Mouse (Mus musculus) layer of hippocampus, postnatal 25 days (tissue): ENCODE results near the gene Aqp11. TPM values are rescaled to one million over a fixed set of nuclear protein-coding genes. Genes with fewer than 3 reads are reported as not detected.
A peak's percentile ranks its signal among the peaks of the same experiment; 100 is the strongest.

Source experiments
- DNase-seq, 2 experiments: peaks; one replicate each; pipeline ENCODE4 v3.0.0; 2022; ENCODE audit warnings: mixed read lengths in 2 of 2, low spot score in 1 of 2; ENCODE audit errors: extremely low spot score in 1 of 2
- total RNA-seq, 2 experiments: library from RNA; stranded (reverse); gene quantifications; 2 replicates each; pipeline ENCODE4 v1.2.3; 2021

The Aqp11 gene
- total RNA-seq = 10 to 100 TPM; 39.7 to 43.8 TPM

DNA sequence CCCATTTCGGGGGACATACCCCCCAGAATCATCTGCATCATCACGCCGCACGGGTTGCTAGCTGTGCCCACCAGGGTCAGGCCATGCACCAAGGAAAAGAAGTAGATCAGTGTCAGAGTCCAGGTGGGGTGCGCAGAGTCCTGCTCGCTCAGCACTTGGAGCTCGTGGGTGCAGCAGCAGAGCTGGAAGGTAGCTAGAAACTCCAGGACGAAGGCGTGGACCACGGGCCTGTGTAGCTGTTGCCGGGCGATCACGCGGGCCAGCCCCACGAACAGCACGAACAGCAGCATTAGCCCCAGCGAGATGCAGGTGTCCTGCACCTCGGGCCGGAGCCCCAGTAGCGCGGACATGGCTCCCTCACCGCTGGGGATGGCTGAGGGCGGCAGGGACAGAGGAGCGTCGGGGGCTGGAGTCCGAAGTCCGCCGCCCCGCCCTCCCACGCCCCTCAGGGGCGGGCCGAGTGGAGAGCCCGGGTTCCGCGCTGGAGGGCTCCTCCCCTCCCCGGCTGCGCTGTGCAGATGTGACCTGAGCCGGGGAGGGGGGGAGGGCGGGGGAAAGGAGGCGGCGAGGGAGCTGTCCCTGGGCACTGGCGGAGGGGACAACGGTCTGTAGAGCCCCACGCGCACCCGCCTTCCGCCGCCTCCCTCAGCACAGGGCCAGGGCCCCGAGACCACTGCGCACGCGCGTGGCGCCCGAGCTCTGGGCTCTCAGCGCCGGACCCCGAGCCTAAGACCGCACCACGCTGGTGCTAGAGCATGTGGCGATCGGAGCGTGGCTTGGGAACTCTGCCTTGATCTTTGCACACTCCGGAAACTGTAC is at the start of gene Aqp11:
Aqp11 (minus strand) TSS at position 652 of the 819 bp plus-strand sequence.
- DNase-seq = peak; percentile 55 to 70

DNA sequence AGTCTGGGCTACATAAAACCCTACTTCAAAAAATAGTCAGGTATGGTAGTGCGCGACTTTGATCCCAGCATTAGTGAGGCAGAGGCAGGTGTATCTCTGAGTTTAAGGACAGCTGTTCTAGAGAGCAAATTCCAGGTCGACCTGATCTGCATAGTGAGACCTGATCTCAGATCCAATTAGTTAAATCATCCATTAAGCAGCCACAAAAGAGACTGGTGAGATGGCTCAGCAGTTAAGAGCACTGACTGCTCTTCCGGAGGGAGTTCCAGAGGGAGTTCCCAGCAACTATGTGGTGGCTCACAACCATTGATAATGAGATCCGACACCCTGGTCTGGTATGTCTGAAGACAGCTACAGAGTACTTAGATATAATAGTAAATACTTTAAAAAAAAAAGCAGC is 45.4 kb upstream of the Aqp11 start:
- DNase-seq = no peak

DNA sequence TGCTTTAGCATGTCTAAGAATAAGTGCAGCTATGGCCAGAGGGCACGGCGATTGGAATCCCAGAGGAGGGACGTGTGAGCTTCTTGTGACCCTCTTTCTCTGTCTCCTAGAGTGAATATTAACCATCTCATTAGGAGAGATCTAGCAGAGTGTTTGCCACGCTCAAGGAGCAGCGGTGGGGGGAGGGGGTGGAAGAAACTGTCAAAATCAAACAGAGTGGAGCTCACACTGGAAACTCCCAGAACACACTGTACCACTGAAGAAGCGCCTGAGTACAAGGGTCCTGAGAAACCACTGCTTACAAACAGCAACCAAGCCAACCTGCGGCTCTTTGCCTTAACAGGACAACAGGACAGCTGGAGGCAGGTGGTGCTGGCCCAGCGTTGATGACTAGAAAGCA is 43.4 kb upstream of the Aqp11 start:
- no peak for DNase-seq

DNA sequence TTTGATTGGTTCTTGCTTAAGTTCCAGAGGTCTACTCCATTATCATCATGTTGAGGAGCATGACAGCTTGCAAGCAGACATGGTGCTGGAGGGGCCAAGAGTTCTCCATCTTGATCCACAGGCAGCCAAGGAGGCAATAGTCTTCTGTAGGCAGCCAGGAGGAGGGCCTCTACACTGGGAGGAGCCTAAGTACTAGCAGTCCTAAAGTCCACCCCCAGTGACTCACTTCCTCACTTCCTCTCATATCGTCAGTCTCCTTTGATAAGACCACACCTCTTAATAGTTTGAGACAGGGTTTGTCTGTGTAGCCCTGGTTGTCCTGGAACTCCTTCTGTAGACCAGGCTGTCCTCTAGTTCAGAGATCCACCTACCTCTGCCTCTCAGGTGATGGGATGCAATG is 42.7 kb upstream of the Aqp11 start:
- DNase-seq = no peak

DNA sequence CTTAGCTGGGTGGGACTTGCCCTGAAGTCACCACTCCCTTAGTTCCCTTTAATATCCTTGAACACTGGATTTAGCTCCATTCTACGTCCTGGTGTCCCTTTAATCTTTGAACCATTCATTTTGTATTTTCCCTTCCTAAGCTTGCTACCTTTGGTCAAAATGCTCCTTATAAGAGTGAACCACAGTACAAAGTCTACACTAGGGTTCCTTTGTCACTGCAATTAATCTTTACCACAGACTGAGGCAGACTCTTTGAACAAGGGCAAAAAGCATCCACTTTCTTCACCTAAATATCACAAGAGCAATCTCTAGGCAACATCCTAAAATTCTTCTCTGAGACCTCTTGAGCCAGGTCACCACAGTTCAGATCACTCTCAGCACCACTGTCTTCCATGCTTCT is 42.1 kb upstream of the Aqp11 start:
- DNase-seq = no peak

DNA sequence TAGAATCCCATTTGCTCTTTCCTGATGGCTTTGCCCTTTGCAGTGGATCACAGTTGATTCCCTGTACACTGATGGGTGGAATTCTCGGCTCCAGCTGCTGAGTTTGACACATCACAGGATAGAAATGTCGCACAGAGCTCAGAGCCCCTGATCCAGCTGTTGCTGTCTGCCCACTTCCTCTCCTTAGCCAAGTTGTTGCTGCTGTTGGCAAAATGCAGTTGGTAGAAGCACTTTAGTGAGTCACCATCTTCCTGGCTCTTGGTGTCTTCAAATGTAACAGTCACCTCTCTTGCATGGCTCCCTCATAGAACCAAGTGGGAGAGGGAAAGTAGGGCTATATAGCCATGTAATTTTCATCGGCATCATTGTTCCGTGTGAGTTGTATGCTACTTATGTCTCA is 39.1 kb upstream of the Aqp11 start:
- DNase-seq = no peak

DNA sequence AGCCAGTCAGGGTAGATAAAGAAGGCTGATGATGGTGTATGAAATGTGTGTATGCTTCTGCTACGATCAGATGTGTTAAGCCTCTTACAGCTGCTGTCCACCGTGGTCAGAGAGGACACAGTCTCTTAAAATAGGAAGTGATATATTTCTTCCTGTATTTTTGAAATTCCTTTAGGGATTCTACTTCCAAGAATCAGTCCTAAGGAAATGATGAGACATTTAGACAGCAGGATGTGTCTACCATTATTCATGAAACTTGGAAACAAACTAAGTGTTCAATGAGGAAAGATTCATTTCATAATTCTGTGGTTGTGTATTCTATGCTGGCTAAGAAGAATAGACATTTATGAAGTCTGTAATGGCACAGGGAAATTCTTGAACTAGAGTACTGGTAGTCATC is 37.8 kb upstream of the Aqp11 start:
- no peak for DNase-seq

DNA sequence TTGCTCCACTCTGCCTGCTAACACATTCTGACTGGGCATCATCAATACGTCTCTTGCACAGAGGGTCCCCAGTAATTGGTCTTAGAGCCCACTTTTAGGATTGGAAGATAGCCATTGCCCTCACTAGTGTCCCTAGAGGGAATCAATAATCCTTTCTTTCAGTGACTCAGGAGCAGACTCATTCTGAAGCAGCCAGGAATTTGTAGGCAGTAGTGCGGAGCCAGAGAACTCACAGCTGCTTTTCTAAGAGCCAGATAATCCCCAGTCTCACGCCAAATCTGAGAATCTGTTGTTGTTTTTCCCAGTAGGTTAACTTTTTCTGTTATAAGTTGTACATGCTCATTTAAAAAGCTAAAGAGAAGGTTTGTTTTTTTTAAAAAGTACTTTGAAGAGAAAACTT is 37.3 kb upstream of the Aqp11 start:
- no peak for DNase-seq

DNA sequence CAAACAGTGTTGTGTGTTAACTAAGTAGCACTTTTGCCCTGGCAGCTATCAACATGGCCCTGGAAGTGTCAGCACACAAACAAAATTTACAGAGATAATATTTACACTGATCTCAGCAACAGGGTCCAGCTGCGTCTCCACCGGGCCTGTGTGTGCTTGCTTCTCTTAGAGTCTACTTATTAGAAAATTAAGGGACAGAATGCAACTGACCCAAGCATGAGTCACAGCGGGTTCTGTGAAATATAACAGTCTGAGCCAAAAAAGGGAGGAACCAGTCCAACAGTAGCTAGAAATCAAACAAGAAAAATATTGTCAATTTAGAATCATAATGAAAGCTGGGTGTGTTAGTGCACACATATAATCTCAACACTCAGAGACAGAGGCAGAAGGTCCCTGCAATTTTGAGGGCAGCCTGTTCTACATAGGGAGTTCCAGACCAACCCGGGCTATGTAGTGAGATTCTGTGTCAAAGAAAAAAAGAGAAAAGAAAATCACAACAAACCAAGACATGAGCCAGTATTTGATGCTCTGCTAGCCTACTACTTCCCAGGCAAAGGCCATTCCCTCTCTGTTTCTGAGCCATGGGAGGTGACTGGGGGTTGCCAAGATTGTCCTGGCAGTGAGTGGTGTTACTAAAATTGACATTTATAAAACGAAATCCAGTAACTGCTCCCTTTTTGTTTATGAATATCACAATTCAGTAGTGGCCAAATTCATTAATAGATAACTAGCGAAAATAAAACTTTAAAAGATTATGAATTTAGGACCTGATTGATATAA is 32.9 kb upstream of the Aqp11 start:
- no peak for DNase-seq

DNA sequence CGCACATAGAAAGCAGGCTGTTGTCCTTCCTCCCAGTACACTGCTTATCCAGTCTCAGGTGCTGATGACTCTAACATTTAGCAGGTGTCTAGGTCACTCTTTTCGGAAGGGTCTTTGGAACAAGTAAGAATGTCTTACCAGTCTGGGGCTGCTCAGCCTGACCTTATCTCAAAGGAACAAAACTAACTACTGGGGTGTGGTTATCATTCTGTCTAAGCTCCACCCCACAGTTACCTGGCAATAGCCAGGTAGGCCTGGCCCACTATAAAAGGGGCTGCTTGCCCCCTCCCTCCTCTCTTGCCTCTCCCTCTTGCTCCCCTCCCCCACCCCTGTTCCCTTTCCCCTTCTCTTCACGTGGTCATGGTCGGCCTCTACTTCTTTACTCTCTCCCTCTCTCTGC is 30.9 kb upstream of the Aqp11 start:
- DNase-seq = no peak

DNA sequence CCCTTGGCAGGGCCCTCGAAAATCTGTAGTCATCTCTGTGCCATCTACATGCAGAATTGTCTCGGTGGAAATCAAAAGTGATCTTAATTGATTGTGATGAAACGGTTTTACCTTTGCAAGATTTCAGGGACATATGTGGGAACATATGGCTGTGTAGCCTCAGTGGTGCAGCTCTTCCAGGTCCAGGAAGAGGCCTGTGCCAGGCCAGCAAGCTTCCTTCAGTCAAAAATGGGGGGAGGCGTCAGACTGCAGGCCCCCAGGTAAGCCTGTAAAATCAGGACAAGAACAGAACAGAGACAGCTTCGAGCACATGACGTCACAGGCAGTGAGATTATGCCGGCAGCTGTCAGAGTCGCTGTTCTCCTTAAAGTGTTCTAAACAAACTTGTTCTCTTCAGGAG is 29.8 kb upstream of the Aqp11 start:
- DNase-seq = no peak

DNA sequence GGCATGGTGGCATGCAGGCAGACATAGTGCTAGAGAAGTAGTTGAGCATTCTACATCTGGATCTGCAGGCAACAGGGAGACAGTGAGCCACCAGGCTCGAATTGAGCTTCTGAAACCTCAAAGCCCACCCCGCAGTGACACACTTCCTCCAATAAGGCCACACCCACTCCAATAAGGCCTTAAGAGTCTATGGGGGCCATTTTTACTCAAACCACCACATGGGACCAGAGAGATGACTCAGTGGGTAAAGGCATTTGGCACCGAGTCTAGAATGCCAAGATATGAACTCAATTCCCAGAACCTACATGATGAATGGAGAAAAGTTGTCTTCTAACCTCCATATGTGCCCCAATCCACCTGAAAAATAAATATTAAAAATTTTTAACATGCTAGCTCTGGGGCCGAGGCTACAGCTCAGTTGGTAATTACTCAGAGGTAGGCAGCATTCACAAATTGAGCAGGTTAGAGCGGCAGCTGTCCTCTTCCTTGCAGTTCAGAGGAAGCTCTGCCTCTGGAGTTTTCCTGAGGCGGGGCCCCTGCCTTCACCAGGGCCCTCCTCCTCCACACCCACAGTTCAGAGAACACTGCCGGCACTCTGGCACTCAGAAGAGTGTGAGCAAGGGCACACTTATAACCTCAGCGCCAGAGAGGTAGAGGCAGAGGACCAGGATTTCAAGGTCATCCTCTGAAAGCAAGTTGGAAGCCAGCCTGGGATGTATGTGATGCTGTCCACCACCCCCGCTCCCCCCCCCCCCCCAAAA is 28.5 kb upstream of the Aqp11 start:
- no peak for DNase-seq

DNA sequence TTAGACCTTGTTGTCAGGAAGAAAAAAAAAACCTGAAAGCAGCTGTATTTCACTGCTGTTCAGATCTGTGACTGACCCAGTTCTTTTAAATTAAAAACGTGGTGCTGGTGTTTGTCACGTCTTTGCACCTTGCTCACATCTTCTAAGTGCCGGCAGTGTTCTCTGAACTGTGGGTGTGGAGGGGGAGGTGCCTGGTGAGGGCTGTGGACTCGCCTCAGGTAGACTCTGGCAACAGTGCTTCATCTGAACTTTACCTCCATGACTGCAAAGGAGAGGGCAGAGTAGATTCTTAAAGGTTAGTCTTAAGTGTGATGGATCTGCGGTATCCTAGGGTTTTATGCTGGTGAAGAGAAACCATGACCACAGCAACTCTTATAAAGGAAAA is 27.9 kb upstream of the Aqp11 start:
- DNase-seq = no peak

DNA sequence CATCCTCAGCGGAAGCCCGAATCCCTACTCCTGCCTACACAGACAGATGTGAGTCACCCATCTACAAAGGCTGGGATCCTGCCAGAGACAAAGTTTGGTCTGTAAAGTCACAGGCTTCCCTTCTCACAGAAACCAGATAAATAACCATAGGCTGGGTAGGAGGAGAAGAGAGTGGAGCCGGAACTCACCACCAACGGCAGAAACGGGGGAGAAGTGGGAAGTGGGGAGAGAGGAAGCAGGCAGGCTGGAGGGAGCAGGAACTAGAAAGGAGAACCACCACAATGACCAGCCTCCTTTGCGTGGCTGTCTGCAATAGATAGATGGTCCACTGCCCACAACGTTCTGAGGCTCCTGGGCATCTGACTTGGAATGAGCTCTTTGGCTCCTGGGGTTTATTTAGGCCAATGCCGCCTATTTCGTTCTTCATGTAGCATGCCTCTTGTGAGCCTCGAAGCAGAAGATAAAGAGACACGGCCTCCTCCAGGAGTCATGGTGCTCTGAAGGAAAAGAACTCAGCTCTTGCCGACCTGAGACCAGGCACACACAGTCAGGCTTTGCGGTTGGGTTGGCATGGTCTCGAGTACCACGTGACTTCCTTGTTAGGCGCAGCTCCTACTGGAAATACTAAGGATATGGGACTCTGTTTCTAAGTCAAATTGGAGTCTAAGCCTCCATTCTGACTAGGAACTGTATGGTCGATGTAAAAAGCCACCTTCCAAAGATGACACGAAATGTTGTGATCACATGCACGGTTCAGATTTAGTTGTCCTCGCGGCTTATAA is 27.3 kb upstream of the Aqp11 start:
- DNase-seq = peak in 1 of 2 experiments; percentile 15

DNA sequence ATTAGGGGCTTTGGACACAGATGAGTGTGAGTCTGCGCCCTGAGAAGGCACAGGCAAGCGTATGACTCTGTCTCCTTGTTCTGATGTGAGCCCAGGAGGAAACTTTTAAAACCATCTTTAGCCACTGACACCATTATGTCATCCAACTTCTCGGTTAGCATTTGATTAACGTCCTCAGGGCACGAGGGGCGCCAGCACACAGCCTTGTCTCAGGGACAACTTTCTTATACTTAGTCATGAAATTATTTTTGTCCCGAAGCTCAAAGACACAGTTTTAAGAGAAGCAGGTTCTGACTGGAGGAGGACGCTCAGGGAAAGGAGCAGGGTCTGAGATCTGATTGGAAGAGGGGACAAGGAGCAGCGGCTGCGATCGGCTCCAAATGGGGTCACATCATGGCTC is 26.5 kb upstream of the Aqp11 start:
- DNase-seq = no peak

DNA sequence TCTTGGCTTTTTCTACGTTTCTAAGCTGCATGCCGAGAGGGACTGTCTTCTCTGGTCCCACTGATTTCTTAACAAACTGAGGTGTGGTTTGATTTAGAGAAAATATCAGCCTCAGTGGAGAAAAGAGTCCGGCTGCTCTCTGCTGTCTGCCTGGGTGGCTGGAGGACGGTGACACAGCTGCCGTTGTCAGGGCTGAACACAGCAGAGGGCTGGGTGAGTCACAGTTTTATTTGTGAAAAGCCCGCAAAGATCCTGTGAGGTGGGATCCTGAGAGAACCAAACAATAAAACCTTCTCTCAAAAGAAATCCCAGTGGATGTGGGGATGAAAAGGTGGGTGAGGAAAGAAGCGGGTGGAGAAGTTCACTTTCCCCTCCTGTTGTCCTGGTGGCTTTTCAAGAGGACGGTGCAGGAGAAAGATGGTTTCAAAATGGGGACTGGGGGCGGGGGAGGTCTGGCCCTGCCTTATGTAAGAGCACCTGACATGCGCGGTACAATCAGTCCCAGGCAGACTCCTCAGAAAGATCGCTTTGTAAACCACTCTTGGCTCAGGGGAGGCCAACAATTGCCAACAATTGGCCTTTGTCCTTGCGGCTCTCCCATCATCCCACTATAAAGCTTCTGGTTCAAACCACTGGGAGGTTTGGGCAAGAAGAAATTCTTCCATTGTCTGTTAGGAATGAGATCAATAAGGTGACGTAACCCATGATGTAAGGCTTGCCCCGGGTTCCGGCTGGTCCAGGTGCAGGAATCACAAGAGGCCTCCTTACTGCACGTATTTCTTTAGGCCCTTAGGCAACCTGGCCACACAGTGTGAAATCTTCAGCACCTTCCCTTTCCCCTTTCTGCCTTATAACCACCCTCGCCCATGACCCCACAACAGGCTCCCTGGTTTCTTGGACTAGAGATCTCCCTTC is 19.1 kb upstream of the Aqp11 start:
- no peak for DNase-seq

DNA sequence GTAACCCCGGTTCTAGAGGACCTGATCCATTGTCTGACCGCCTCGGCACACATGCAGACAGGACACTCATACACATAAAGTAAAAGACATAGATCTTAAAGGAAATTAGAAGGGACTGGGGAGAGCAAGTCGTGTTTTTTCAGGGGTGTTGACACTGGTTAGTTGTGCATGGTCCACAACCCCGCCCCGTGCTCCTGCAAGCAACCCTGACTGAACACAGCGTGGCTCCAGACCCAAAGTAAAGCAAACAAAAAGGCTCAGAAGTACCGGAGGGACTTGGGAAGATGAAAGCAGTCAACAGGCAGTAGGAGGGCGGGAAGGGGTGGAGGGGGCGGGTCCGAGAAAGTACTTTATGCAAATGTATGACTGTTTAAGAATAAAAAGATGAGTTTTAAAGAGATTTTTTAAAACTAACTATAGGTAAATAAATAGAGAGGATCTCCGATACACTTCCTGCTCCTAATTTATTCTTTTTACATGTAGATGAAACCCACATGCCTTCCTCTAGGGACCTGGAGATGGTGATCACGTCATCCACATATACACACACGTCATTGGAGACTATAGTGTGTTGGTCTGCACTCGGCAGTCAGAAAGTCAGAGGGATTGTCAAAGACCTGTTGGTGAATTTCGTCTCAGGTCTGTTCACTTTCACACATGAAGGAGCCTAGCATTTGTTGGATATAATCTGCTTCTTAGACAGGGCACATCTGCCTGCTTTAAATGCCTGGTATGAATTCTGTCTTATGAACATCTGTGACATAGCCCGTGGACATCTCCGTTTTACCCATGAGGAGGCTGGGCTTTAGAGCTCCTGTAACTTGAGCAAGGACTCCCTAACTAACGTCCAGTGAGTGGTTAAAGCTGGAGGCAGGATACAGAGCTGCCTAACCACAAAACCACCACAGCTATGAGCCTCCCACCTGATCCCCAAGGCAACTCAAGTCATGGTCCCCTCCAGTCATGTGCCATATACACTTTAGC is 11.4 kb upstream of the Aqp11 start:
- no peak for DNase-seq

DNA sequence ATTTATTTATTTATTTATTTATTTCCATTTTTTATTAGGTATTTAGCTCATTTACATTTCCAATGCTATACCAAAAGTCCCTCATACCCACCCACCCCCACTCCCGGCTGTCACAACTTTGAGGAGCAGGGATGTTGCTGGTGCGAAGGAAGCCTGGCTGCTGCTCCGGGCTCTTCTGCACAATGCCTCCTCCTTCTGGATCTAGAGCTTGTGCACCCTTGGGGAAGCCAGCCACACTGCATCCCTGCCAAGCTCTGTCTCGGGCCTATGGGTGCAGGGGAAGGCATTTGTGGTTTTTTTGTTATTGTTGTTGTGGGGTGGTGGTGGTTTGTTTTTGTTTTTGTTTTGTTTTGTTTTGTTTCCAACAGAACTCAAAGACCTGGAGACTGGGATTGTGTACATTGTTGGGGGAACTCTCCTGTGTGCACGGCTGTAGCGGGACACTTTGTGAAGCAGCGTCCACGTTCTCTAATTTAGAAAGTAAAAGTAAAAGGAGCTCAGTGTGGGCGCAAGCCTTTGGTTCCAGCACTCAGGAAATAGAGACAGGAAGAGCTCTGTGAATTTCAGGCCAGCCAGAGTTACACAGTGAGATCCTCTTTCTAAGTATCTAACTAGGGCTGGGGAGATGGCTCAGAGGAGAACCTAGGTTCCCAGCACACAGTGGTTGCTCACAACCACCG is 10.6 kb upstream of the Aqp11 start:
- DNase-seq = no peak
